Mouse (Mus musculus): ENCODE data around the gene Brip1.

GRCm38 (mm10) chr11:86209123-86209522 lies 8.1 kb upstream of the Brip1 start:
- TF ChIP-seq GATA1 (IDR thresholded peaks at IDR 0.05; ENCODE audit: borderline replicate concordance, low read length) (no peak), FLI1 (IDR thresholded peaks at IDR 0.05; ENCODE audit: low read length) (no peak)
